In genomic region chr14:34769021-34769566, GRCm38 (mm10) we compare ENCODE assay signal across 8 mouse cellular contexts. TPM values are rescaled to one million over a fixed set of nuclear protein-coding genes. Genes with fewer than 3 reads are reported as not detected.
DNase-seq lines count a peak whose midpoint lies in the region; ATAC-seq lines count a peak whose summit lies in the region.

No protein-coding gene starts in this region.

- peak; percentile 65 for DNase-seq in Muller cell, postnatal 12 days (ENCODE audit: inconsistent ontology term)
- peak; percentile 26 for DNase-seq in cerebellum, adult 11-12 months
- DNase-seq in layer of hippocampus, postnatal 25 days (ENCODE audit: extremely low spot score in 1 of 2, low spot score in 1 of 2), result peak; percentile 62 to 81
- peak; percentile 80 for DNase-seq in lung, postnatal 36 days
- peak; percentile 66 for DNase-seq in right cerebral cortex, adult 18-20 months
- DNase-seq in urinary bladder, postnatal 25 days (ENCODE audit: low spot score), result peak; percentile 72

- H3K27ac ChIP-seq in forebrain, embryonic 16.5 days (ENCODE audit: low read length), result no peak overlapping the region
- no peak overlapping the region for H3K27ac ChIP-seq in hindbrain, embryonic 13.5 days

- peak; percentile 73 for ATAC-seq in forebrain, embryonic 16.5 days
- ATAC-seq in hindbrain, embryonic 13.5 days (ENCODE audit: low FRiP score), result peak; percentile 79

- H3K9me3 ChIP-seq in forebrain, embryonic 16.5 days (ENCODE audit: control insufficient read depth, low read length), result no peaks in the 10 kb centered on the region
- no peaks in the 10 kb centered on the region for H3K9me3 ChIP-seq in hindbrain, embryonic 13.5 days

- peaks cover 3% of the 10 kb centered on the region; the same call in 1 of the 2 replicates for H3K27me3 ChIP-seq in forebrain, embryonic 16.5 days (replicated peaks; ENCODE audit: control insufficient read depth, insufficient read depth, low read length)
- H3K27me3 ChIP-seq in hindbrain, embryonic 13.5 days, result 0 out of 2 replicates have a peak, but pooled peaks cover 8% of the 10 kb centered on the region

- peaks cover 12% of the 10 kb centered on the region for H3K4me1 ChIP-seq in forebrain, embryonic 16.5 days (replicated peaks; ENCODE audit: control insufficient read depth, insufficient read depth, low read length)
- H3K4me1 ChIP-seq in hindbrain, embryonic 13.5 days (replicated peaks), result peaks cover 15% of the 10 kb centered on the region

- H3K4me3 ChIP-seq in forebrain, embryonic 16.5 days (replicated peaks; ENCODE audit: low read length), result peak overlapping the region; percentile 56
- peak overlapping the region; percentile 53 for H3K4me3 ChIP-seq in hindbrain, embryonic 13.5 days

- H3K9ac ChIP-seq in forebrain, embryonic 16.5 days (replicated peaks; ENCODE audit: low read depth, low read length), result peak overlapping the region; percentile 71
- H3K9ac ChIP-seq in hindbrain, embryonic 13.5 days, result peak overlapping the region; percentile 78

- peak overlapping the region; percentile 99 for H3K4me2 ChIP-seq in forebrain, embryonic 16.5 days (ENCODE audit: low read length)
- peak overlapping the region; percentile 99 for H3K4me2 ChIP-seq in hindbrain, embryonic 13.5 days

- under 1% methylated on average over 36 of the region's 36 CpGs for WGBS in forebrain, embryonic 16.5 days
- WGBS in hindbrain, embryonic 13.5 days, result under 1% methylated on average over 36 of the region's 36 CpGs

- no peaks in the 10 kb centered on the region for H3K36me3 ChIP-seq in forebrain, embryonic 16.5 days (ENCODE audit: control insufficient read depth, insufficient read depth)
- no peaks in the 10 kb centered on the region for H3K36me3 ChIP-seq in hindbrain, embryonic 13.5 days

RNA-seq across cellular contexts. Expression of gene Grid1, which starts 50.8 kb away (rescaled TPM):
- 2.3 and 4.5 TPM in 2 replicates for polyA plus RNA-seq in forebrain, embryonic 16.5 days (2015; fragmentation: Nextera tagmentation; extraction: Ambion mirVana)
- 3.5 and 3.6 TPM in 2 replicates for polyA plus RNA-seq in hindbrain, embryonic 13.5 days (2015; fragmentation: Nextera tagmentation; extraction: Ambion mirVana)
- 10 to 100 TPM; 52.6 to 53.9 TPM for total RNA-seq in layer of hippocampus, postnatal 25 days (2021)

Comparison
In these comparisons a context has a peak if more than half of its experiments do, and no peak if none do; other contexts are left out.
1. DNase-seq: peak in every context shown above with its lines; median percentile 80 in lung, postnatal 36 days; 72 in urinary bladder, postnatal 25 days; 72 in layer of hippocampus, postnatal 25 days; 66 in right cerebral cortex, adult 18-20 months; 65 in Muller cell, postnatal 12 days; 26 in cerebellum, adult 11-12 months.